Mouse (Mus musculus) myocyte (in vitro differentiated cells): ENCODE results near the gene Rbm11.

Experiments
- CEBPB ChIP-seq: IDR thresholded peaks from 2 replicates; pipeline ENCODE4 v1.6.1; 2011; ENCODE audit warnings: mild to moderate bottlenecking, moderate library complexity; ENCODE audit not compliant: poor library complexity, insufficient read depth, severe bottlenecking
- E2F4 ChIP-seq: IDR thresholded peaks from one replicate; pipeline ENCODE4 v1.6.1; 2011; ENCODE audit warnings: mild to moderate bottlenecking, control low read depth, moderate library complexity; ENCODE audit not compliant: insufficient read depth
- MAX ChIP-seq: IDR thresholded peaks from one replicate; pipeline ENCODE4 v1.6.1; 2011; ENCODE audit warnings: low read depth, mild to moderate bottlenecking, control low read depth
- MYOD1 ChIP-seq, 3 experiments: IDR thresholded peaks; one replicate each; pipeline ENCODE4 v1.6.1; 2011; ENCODE audit warnings: control low read depth in 2 of 3, low read depth in 2 of 3, mild to moderate bottlenecking in 2 of 3, moderate library complexity in 1 of 3; ENCODE audit not compliant: insufficient read length in 2 of 3, control insufficient read depth in 1 of 3
- MYOG ChIP-seq, 3 experiments: IDR thresholded peaks; one replicate each; pipeline ENCODE4 v1.6.1; 2011; ENCODE audit warnings: control low read depth in 2 of 3, low read depth in 2 of 3, mild to moderate bottlenecking in 2 of 3; ENCODE audit not compliant: insufficient read length in 2 of 3, control insufficient read depth in 1 of 3, insufficient read depth in 1 of 3
- POLR2A ChIP-seq: IDR thresholded peaks from one replicate; pipeline ENCODE4 v1.6.1; 2011; ENCODE audit warnings: low read depth, mild to moderate bottlenecking, control low read depth, moderate library complexity; ENCODE audit not compliant: insufficient read length
- POLR2AphosphoS2 ChIP-seq: IDR thresholded peaks from one replicate; pipeline ENCODE4 v1.6.1; 2011; ENCODE audit warnings: low read depth, control low read depth; ENCODE audit not compliant: insufficient read length
- TCF12 ChIP-seq: IDR thresholded peaks from one replicate; pipeline ENCODE4 v1.6.1; 2011; ENCODE audit warnings: mild to moderate bottlenecking, control low read depth; ENCODE audit not compliant: poor library complexity, insufficient read depth, severe bottlenecking
- TCF3 ChIP-seq: IDR thresholded peaks from one replicate; pipeline ENCODE4 v1.6.1; 2011; ENCODE audit warnings: low read depth, control low read depth; ENCODE audit not compliant: insufficient read length
- USF1 ChIP-seq: IDR thresholded peaks from one replicate; pipeline ENCODE4 v1.6.1; 2011; ENCODE audit warnings: low read depth, mild to moderate bottlenecking, control low read depth, moderate library complexity

DNA sequence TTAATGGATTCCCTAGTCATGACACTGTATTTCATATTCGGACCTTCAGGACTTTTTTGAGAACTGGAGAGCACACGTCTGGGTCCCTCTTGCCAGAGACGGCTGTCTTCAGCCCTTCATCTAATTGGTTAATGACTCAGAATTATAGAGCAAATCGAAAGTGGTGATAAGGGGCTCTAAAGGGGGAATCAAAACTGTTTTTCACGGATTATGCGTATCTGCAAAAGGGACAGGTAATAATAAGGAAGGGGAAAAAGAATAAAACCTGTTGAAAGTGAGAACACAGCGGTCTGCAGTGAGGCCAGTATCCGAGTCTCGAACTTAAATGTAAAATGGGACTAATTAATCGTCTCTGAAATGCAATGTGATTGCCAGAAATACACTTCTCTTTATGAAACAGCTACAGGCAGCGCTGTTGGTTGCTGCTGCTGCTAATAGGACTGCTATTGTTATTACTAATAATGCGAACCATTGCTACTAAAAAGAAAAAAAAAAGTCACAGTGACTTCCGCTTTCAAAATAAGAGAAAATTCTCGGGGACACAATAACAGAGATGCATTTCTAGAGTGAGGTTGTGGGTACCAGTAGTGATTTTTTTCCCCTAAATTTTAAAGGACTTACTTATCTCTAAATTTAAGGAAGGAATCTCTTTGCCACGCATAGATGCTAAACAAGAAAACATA lies 998 bp downstream of the Rbm11 start:
- TF ChIP-seq TCF3 = no peak
- TF ChIP-seq USF1 = no peak
- no peak for TF ChIP-seq TCF12
- no peak for TF ChIP-seq POLR2A
- no peak for TF ChIP-seq CEBPB
- TF ChIP-seq POLR2AphosphoS2 = no peak
- TF ChIP-seq MYOD1 (IDR thresholded peaks at IDR 0.05; ENCODE audit: control insufficient read depth in 1 of 3, insufficient read length in 2 of 3, low read depth in 2 of 3) = no peak
- no peak for TF ChIP-seq MYOG (IDR thresholded peaks at IDR 0.05; ENCODE audit: control insufficient read depth in 1 of 3, insufficient read depth in 1 of 3, insufficient read length in 2 of 3, low read depth in 2 of 3)
- no peak for TF ChIP-seq E2F4
- TF ChIP-seq MAX = no peak
